Mouse (Mus musculus) adrenal gland, postnatal 36 days (tissue): Measurements from ENCODE around the gene Pi16. TPM values are rescaled to one million over a fixed set of nuclear protein-coding genes. Genes with fewer than 3 reads are reported as not detected.
"Not testable (repeated sequence)": the region's sequence is repeated elsewhere in the genome, so short reads cannot be mapped to it uniquely, and the experiment has no call there.

Source experiments
- DNase-seq, 2 experiments: peaks; one replicate each; pipeline ENCODE4 v3.0.0; 2021; ENCODE audit warnings: mixed read lengths in 1 of 2
- total RNA-seq, 2 experiments: library from RNA; stranded (reverse); gene quantifications; 2 replicates each; pipeline ENCODE4 v1.2.3; 2021

The Pi16 gene
- total RNA-seq, 2 experiments from 2014 or later = 29.3 to 50.8 TPM

GRCm38 (mm10) chr17:29330671-29331410 is 13.4 kb downstream of the Pi16 start:
- peak in 1 of 2 experiments; percentile 50 for DNase-seq

- DNase-seq = no peak
Observed at GRCm38 (mm10) chr17:29332186-29332685, 14.8 kb downstream of the Pi16 start.

GRCm38 (mm10) chr17:29336266-29336990 is 18.9 kb downstream of the Pi16 start:
- DNase-seq = no peak

GRCm38 (mm10) chr17:29337979-29338823 is 20.7 kb downstream of the Pi16 start:
- no peak for DNase-seq

- DNase-seq = peak; percentile 29 to 56
Observed at GRCm38 (mm10) chr17:29339170-29339768, 21.8 kb downstream of the Pi16 start.

- no peak for DNase-seq
Observed at GRCm38 (mm10) chr17:29340406-29341261, 23.2 kb downstream of the Pi16 start.

- DNase-seq = peak; percentile 52 to 56
Observed at GRCm38 (mm10) chr17:29341591-29342003, 24.1 kb downstream of the Pi16 start.

- DNase-seq = peak; percentile 37 to 41
Observed at GRCm38 (mm10) chr17:29342010-29342910, 24.8 kb downstream of the Pi16 start.

- DNase-seq = no peak
Observed at GRCm38 (mm10) chr17:29343241-29343640, 25.8 kb downstream of the Pi16 start.

- no peak for DNase-seq
Observed at GRCm38 (mm10) chr17:29345272-29345671, 27.8 kb downstream of the Pi16 start.

GRCm38 (mm10) chr17:29346496-29347125 is 29.1 kb downstream of the Pi16 start:
- no peak for DNase-seq

GRCm38 (mm10) chr17:29347126-29347644 is 29.7 kb downstream of the Pi16 start:
- no peak for DNase-seq

- peak; percentile 100 for DNase-seq
Observed at GRCm38 (mm10) chr17:29347645-29348256, 30.3 kb downstream of the Pi16 start, which contains the start of gene Mtch1. Gene Mtch1 (minus strand): TSS chr17:29347934.

- DNase-seq = no peak
Observed at GRCm38 (mm10) chr17:29348996-29349395, 31.5 kb downstream of the Pi16 start.

- not testable (repeated sequence) for DNase-seq
Observed at GRCm38 (mm10) chr17:29351056-29351455, 33.6 kb downstream of the Pi16 start.

GRCm38 (mm10) chr17:29355461-29355840 is 38.0 kb downstream of the Pi16 start:
- no peak for DNase-seq

GRCm38 (mm10) chr17:29355841-29356478 is 38.5 kb downstream of the Pi16 start:
- DNase-seq = peak; percentile 80 to 85

- DNase-seq = peak; percentile 80 to 89
Observed at GRCm38 (mm10) chr17:29356479-29356856, 39.0 kb downstream of the Pi16 start.
